Mouse (Mus musculus): ENCODE measurements at regions not wholly inside any gene's neighbourhood (a gene's known extent, or its start where the extent isn't known, plus 50 kb on each side); places are given as distances from the start of the nearest gene placed in this dataset.

DNA sequence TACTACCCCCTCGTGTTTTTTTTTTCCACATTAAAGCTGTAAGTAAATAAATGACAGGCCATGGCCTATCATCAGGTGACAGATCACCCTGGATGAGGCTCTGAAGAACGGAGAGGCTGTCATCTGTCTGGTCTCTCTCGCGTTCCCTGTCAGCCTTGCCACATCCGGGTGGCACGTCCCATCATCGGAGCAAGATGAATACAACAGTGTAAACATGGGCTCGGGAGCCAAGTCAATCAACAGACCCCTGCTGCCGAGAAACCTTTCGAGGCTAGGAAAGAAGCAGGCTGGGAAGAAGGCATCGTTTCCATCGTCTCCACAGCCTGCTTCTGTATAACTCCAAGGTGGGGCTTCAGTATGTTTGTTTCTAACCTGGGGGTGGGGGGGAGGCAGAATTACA, 286.8 kb upstream of the Id4 start:
- CTCF ChIA-PET, result no interaction called here

- CTCF ChIA-PET, result no interaction called here
Observed at GRCm38 (mm10) chr13:47974756-47975515, 286.1 kb upstream of the Id4 start.

GRCm38 (mm10) chr13:47998495-47998894, 262.5 kb upstream of the Id4 start:
- CTCF ChIA-PET, result no interaction called here

- CTCF ChIA-PET, result no interaction called here
Observed at GRCm38 (mm10) chr13:47999399-47999798, 261.6 kb upstream of the Id4 start.

DNA sequence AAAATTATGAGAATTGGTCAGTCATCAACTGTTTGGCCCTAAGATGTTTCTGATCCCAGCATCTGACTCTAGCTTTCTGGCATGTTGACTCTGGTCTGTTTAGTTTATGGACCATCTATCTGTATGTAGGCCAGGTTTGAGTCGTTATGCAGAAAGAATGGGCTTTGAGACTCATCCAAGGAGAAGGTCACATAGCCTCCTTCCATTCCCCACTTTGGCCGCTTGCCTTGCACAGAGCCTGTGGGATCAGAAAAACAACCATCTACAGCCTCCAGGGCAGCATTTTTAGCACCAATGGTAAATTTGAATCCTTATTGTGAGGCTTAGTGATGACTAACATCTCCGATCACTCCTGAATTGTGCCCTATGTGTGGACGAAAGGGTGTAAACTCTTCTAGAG, 257.9 kb upstream of the Id4 start:
- CTCF ChIA-PET, result no interaction called here

DNA sequence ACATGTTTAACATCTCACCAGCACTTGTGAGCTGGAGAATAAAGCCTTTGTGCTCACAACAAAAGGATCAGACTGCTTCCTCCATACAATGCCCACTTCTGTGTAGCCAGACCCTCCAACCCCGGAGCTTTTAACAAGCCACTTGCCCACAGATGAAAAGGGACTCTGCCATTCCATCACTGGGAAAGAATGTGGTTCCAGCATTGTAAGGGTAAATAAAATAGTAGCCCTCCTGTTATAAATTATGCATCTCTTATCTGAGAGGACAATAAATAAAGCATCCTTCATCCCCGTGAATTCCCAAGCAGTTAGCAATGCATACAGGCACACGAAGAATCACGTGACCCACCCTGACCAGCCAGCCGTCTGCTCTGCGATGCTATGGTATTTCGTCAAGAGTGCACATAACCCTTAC, 247.7 kb upstream of the Id4 start:
- CTCF ChIA-PET, result no interaction called here

GRCm38 (mm10) chr13:48015296-48015695, 245.7 kb upstream of the Id4 start:
- CTCF ChIA-PET, result no interaction called here

- CTCF ChIA-PET, result no interaction called here
Observed at GRCm38 (mm10) chr13:48016051-48016450, 245.0 kb upstream of the Id4 start.

DNA sequence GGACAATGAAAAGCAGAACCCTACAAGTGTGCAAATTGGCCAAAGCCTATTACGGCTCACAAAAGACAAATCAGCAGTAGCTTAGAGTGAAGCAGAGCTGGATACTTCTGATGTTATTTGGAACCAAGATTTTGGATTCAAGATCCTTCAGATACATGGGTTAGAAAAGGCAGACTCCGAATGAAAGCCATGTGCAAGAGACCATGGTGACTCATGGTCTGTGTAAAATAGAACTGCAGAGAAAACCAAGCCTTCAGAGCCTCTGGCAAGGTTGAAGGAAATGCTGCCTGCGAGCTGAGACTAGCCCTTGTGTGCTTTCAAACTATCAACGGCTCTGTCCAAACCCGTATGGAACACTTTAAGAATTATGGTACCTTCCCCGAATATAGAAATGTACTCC, 244.4 kb upstream of the Id4 start:
- CTCF ChIA-PET, result no interaction called here

DNA sequence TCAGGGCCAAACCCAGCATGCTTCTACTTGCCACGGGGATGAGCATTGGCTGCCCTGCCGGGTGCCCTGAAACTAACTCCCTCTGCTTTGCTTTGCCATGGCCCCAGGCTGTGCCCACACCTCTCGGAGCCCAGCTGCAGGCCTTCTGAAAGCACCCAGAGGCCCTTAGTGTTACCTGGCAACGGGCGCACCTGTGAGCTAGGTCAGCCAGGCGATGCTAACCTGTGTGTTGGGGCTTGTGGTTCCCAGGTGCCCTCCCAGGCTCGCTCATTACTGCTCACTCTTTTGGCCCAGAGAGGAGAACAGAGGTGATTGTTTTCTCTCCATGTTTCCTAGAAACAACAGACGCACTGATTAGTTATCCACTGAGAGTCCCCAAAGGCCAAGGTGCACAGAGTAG, 243.4 kb upstream of the Id4 start:
- CTCF ChIA-PET, result interaction anchor here (0.6 kb wide), 1 partner anchor 91 kb away, joined by 6 read pairs; no protein-coding TSS in a partner anchor

- CTCF ChIA-PET, result no interaction called here
Observed at GRCm38 (mm10) chr13:48018606-48019005, 242.4 kb upstream of the Id4 start.

GRCm38 (mm10) chr13:48022958-48023615, 237.9 kb upstream of the Id4 start:
- CTCF ChIA-PET, result no interaction called here

DNA sequence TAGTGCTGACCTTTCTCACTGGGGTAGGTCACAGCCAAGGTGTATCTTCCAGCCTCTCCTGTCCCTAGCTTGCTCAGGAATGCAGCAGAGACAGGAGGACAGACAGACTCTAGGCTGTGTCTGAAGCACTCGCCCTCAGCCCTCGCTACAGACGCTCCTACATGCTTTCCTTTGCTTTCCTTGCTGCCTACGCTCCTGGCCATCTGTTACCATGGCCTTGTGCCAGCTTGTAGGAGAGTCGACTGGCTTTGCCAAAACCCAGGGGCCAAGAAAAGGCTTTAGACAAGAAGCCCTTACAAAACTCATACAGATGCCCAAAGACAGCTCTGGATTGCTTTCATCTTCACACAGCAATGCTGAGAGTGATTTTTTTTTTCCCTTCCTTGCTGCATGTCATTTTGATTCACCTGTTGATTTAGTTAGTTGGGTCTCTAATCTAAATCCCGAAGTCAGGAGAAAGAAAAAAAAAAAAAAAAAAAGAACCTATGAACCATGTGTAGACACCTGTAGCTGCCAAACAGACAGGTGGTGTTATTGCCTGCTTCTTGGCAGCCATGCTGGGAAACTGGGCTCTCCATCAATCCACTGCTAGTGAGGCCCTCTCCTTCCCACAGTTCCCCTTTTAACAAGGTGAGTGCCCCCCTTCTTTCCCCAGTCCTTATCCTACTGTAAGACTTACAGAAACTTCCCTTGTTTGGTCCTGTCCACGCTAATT, 233.1 kb upstream of the Id4 start:
- CTCF ChIA-PET, result no interaction called here

- CTCF ChIA-PET, result no interaction called here
Observed at GRCm38 (mm10) chr13:48031491-48031890, 229.5 kb upstream of the Id4 start.

GRCm38 (mm10) chr13:48042172-48042571, 218.9 kb upstream of the Id4 start:
- CTCF ChIA-PET, result no interaction called here

- CTCF ChIA-PET, result no interaction called here
Observed at GRCm38 (mm10) chr13:48042572-48042971, 218.5 kb upstream of the Id4 start.

DNA sequence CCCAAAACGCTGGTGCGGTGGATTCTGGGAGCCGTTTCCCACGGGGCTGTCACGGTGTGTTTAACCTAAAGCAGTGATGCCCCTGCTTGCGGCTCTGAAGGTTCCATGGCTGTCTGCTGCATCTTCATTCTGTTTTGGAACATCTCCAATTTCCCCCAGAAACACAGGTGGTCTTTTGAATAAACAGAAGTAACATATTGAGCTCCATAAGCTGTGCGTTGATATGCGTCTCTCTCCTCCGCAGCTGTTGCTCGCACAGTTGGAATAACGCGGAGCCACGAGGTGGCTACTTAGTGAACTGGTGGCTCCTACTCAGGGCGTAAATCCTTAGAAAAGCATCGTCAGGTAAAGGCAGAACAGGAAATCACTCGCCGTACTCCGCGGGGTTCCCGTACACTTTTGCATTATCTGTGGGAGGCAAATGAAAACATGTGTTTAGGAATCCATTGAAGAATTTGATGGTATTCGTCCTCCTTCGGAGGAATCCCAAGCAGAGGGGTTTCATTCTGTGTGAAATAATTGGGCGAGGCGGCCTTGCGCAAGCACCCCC, 214.8 kb upstream of the Id4 start:
- CTCF ChIA-PET, result no interaction called here

GRCm38 (mm10) chr13:48049796-48050195, 211.2 kb upstream of the Id4 start:
- CTCF ChIA-PET, result no interaction called here

GRCm38 (mm10) chr13:48074630-48075029, 186.4 kb upstream of the Id4 start:
- CTCF ChIA-PET, result no interaction called here

DNA sequence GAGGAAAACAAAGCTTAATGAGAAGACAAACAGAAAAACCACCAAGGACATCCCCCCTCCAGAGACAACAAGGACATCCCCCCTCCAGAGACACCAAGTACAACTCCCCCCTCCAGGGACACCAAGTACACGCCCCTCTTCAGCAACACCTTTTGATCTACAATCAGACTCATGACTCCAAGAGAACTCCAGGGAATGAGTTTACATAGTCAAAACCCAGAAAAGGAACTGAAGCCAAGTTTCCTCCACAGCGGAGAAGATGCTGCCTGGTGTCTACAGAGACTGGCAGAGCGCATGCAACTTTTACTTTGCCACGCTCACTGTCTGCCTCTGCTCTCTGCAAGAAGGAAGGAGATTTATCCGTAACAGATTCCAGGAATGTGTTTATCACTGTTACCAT, 185.7 kb upstream of the Id4 start:
- CTCF ChIA-PET, result no interaction called here

DNA sequence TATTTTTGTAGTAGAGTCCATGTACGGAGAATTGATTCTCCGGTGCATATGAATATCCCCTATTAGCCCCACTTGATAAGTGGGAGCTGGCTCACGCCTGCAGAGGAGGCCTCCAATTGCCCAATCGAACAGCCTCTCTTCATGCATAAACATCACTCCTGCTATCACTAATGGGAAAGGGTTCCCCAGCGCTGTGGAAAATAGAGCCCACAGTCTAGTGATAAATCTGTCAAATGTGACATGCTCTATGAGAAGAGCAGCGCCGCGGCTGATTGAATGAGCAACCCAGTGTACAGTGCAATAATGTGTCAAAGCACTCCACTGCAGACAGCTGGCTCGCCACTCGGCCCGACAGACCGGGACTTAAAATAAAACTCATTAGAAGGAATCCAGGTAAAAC, 182.8 kb upstream of the Id4 start:
- CTCF ChIA-PET, result no interaction called here

DNA sequence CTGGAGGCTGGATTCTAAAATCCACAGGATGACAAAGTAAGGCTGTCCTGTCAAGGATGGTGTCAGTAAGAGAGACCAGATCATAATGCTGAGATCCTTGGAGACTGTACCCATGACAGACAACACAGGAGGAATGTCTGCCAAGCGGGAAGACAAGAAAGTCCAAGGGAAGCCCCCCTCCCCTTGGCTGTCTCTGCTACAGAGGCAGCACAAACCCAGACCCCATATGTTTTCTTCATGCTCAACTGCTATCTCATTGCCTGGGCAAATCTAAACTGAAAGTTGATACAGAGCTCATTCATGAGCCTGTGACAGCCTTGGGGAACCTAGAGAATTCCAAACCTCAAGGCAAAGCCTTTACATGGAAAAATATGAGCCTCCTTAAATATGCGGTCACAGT, 177.7 kb upstream of the Id4 start:
- CTCF ChIA-PET, result no interaction called here

- CTCF ChIA-PET, result no interaction called here
Observed at GRCm38 (mm10) chr13:48083807-48084206, 177.2 kb upstream of the Id4 start.

Data from spleen, embryonic (tissue).